Mouse (Mus musculus) frontal cortex, adult 2 months (tissue): ENCODE results near the gene Trim3. TPM values are rescaled to one million over a fixed set of nuclear protein-coding genes. Genes with fewer than 3 reads are reported as not detected.

Source experiments
- DNase-seq, 2 experiments: peaks; one replicate each; pipeline ENCODE4 v3.0.0; 2022; ENCODE audit warnings: low spot score in 1 of 2; ENCODE audit errors: extremely low spot score in 1 of 2
- polyA plus RNA-seq: library from polyadenylated mRNA; depleted of rRNA; stranded (reverse); fragments of >200 nt; gene quantifications from 2 replicates; pipeline ENCODE4 v1.2.3, GENCODE M21; 2012; rRNA removed

Gene Trim3
- polyA plus RNA-seq = 137 and 154 TPM in 2 replicates

- peak; percentile 71 to 91 for DNase-seq
These were observed at the start of gene Trim3 for GRCm38 (mm10) chr7:105633127-105633800. Trim3 (minus strand) TSS chr7:105633571.

GRCm38 (mm10) chr7:105650639-105651435 is 17.5 kb upstream of the Trim3 start, which contains the start of gene Dnhd1:
Dnhd1 (plus strand) TSS chr7:105650827.
- DNase-seq = peak in 1 of 2 experiments; percentile 71

GRCm38 (mm10) chr7:105641936-105642335 is 8.6 kb upstream of the Trim3 start:
- DNase-seq = no peak

DNA sequence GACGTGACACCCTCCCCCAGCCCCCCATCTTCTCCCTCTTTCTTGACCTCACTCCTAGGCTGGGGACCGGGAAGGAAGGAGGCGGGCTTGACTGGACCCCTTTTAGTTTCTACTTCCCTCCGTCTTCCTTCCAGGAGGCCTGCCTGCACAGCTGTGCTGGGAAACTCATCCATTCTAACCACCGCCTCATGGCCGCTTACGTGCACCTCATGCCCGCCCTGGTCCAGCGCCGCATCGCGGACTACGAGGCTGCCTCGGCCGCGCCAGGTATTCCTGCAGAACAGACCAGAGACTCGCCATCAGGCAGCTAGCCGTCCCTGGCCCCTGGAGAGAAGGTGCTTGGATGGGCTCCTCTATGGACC is 7.5 kb upstream of the Trim3 start:
- no peak for DNase-seq

- DNase-seq = peak; percentile 98 to 99
These were observed 7.0 kb upstream of the Trim3 start, which contains the start of the genes Arfip2 and Gm45799 for GRCm38 (mm10) chr7:105640233-105640893. Arfip2 (minus strand) TSS chr7:105640416. Gm45799 (plus strand) TSS chr7:105640552.

- no peak for DNase-seq
These were observed 6.4 kb upstream of the Trim3 start, which contains the start of gene Timm10b for GRCm38 (mm10) chr7:105639756-105640155. Timm10b (plus strand) TSS chr7:105640056.

DNA sequence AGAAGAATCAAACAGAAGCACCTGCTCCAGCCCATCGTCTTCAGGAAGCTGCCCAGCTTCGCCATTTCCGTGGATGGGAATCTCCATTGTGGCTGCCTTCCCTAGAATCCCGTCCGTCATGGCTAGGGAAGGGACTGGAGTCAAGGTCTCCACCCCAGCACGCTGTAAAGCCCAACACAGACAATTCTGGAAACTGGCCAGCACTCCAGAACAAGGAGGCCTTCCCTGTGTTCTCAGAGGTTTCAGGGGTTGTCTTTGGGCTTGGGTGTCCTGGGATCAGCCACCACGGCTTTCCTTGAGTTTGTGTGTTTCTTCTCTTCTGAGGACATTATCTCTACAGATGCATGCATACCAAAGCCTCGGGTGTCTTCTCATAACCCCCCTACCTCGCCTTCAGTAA is 5.9 kb upstream of the Trim3 start:
- no peak for DNase-seq

- DNase-seq = no peak
These were observed 5.4 kb upstream of the Trim3 start for GRCm38 (mm10) chr7:105638776-105639175.

DNA sequence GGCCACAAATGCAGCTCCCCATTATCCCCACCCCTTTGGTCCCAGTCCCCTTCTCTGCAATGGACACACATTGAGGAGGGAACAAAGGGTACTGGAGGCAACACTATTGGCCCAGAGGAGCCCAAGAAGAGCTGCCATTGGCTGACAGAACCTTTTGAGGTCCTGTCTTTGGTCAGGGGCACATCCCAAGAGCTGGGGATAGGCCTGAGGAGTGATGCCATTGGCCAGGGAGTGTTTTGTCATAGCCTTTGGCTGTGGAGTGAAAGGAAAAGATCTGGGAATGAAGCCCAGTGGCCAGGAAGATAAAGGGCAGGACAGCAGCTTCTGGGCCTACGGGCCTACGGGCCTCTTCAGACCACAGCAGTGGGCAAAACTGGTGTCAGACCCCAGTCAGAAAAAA is 2.4 kb upstream of the Trim3 start:
- DNase-seq = no peak

DNA sequence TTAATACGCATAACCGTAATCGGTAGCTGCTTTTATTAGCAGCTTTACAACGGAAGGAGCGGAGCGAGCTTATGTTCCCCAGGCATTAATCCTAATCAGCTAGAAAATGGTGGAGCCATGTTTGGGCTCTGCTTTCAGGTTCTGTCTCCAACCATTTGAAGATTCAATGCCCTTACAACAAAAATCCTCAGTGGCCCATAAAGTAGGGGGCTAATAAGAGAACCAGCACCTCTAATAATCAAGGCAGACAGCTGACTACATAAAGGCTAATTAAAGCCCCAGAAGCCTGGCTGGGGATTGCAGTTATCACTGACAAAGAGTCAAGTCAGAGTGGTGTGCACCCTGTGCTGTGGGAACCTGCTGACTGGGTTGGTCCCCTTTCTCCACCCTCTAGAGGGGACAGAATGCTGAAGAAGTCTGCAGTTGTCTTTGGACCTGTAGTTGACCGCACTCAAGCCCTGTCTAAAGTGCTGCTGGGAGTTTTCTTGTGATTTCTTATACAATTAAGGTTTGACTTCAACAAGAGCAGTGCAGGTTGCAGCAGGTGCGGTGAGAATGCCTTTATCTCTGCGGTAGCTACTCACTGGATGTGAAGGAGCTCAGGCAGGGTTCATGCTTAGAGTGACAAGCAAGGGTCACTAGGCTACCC is 1.0 kb upstream of the Trim3 start:
- DNase-seq = no peak

- DNase-seq = no peak
These were observed 397 bp upstream of the Trim3 start for GRCm38 (mm10) chr7:105633801-105634135.

GRCm38 (mm10) chr7:105632551-105632972 is 809 bp downstream of the Trim3 start:
- DNase-seq = no peak

DNA sequence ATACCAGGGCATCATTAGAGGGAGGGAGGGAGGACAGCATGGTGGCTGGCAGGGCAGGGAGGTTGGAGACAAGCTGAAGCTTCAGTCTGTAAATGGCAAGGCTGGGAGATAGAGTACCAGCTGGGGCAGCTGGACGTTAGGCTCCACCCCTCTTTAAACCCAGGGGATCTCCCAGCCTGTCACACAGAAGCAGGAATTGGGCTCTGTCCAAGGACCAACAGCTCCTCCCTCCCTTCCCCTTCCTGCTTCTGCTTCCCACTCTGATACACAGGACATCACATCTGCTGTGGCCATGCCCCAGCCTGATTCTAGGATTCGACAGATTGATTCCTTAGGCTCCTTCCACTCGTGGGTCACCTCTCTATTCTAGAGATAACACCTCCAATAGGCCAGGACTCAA is 4.7 kb downstream of the Trim3 start:
- DNase-seq = peak; percentile 30 to 59

GRCm38 (mm10) chr7:105625397-105625796 is 8.0 kb downstream of the Trim3 start:
- no peak for DNase-seq

- DNase-seq = peak; percentile 28 to 56
These were observed 11.6 kb downstream of the Trim3 start for GRCm38 (mm10) chr7:105621646-105622292.

DNA sequence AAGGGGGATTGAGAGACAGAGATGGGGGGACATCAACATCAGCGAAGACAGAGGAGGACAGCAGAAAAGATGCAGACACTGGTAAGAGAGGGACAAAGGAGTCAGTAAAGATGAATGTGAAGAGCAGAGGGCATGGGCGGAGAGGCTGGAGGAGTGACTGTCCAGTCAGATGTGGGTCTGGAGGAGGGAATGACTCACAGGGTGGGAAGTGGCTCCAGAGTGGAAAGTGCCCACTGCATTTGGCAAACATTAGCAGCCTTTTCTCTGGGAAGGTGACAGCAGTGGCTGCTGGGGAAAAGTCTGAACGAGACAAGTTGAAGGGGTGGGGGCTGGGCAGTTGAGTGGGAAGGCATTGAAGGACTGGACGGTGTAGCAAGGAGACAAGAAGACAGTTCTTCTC is 12.3 kb downstream of the Trim3 start:
- peak in 1 of 2 experiments; percentile 55 for DNase-seq

- no peak for DNase-seq
These were observed 13.7 kb downstream of the Trim3 start for GRCm38 (mm10) chr7:105619701-105620100.

DNA sequence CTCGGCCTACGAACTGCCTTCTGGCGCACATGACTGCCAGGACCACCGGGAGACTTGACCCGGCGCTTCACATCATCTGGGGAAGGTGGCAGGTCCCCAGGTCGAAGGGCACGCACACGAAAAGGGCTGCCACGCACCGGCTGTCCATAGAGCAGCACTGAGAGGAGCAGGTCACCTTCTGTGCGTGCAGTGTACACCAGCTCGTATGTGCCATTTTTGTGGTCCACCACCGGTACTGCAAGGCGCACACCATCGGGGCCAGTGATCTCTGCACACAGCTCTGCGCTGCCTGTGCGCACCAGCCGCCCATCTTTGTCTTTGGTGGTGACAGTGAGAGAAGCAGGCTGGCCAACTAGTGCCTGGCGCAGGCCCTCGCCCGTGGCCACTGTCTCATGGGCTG is 15.6 kb downstream of the Trim3 start:
- no peak for DNase-seq

GRCm38 (mm10) chr7:105616561-105616960 is 16.8 kb downstream of the Trim3 start:
- no peak for DNase-seq

DNA sequence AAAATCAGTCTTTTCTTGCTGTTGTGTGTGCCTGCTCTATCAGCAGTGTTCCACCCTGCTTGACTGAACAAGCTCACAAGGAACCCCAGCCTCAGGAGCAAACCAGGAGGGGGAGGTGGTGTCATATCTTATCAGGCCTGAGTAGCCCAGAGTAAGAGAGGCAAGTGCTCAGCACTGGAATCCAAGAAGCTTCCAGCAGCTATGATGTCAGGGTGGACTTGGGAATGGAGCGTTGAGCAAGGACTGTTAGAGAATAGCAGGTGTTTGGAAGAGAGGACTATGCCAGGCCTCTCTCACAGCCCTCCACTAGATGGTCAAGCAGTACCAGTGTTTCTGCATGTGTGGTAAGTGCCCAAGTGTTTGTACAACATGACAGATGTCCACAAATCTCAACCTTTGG is 17.7 kb downstream of the Trim3 start:
- no peak for DNase-seq
